Mouse (Mus musculus): ENCODE measurements around the gene Syce1. TPM values are rescaled to one million over a fixed set of nuclear protein-coding genes. Genes with fewer than 3 reads are reported as not detected.
"Not testable (repeated sequence)": the region's sequence is repeated elsewhere in the genome, so short reads cannot be mapped to it uniquely, and the experiment has no call there.

Syce1 gene
- polyA plus RNA-seq, 1 experiment from 2014 or later = not detected

DNA sequence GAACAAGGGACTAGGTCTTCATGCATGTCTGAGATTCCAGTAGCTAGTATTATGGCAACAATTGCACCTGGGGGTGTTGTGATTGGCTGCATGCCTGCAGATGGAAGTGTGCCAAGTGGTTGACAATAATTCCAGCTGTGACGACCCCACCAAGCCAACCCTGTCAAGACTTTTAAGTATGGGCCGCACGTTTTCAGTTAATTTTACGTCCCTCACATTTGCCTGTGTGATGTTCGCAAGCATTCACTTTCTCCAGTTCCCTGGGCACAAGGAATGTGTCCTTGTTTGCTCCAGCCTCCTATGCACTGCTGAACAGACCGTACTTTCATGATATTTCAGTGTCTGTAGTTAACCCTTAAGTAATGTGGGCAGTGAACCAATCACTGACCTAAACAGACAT lies 15.0 kb upstream of the Syce1 start:
- Histone ChIP-seq H3K4me3 (ENCODE audit: control insufficient read depth in 1 of 2, insufficient read depth in 1 of 2, low read depth in 1 of 2, low read length in 2 of 2) (no peak overlapping the region), H3K36me3 (ENCODE audit: control insufficient read depth, insufficient read depth, low read length) (no peaks in the 10 kb centered on the region), H3K4me1 (ENCODE audit: control insufficient read depth in 2 of 2, insufficient read depth in 2 of 2, low read length in 2 of 2) (no peaks in the 10 kb centered on the region), H3K4me2 (ENCODE audit: low read length) (no peak overlapping the region), H3K9me3 (ENCODE audit: control insufficient read depth, low read length) (no peaks in the 10 kb centered on the region), H3K9ac (ENCODE audit: low read length) (no peak overlapping the region), H3K27me3 (ENCODE audit: control insufficient read depth, insufficient read depth, low read length) (no peaks in the 10 kb centered on the region), H3K27ac (replicated peaks in 1 of 2; ENCODE audit: control insufficient read depth in 1 of 2, insufficient read depth in 1 of 2, low read depth in 2 of 2, low read length in 2 of 2) (no peak overlapping the region)
- 73% methylated on average over 6 of the region's 6 CpGs for WGBS
- no peak for ATAC-seq (ENCODE audit: insufficient number of reproducible peaks, insufficient read depth, low FRiP score, low read depth)

DNA sequence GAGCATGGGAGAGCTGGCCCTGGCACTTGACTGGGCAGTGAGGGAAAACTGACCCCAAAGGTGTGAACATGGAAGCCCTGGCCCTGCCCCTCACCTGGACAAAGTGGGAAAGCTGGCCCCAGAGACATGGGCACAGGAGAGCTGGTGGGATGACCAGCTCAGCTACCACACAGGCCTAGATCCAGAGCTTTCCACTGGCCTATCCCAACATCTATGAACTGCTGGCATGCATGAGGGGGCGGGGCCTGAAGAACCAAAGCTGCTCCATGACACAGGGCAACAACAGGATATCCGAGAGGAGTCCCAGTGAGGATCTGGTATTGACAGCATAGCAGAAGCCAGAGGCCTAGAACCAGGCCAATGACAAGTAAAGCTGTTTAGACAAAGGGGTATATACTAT lies 10.6 kb upstream of the Syce1 start:
- 64% methylated on average over 2 of the region's 2 CpGs for WGBS
- ATAC-seq (ENCODE audit: insufficient number of reproducible peaks, insufficient read depth, low FRiP score, low read depth) = no peak
- no peak overlapping the region for H3K4me3 ChIP-seq (ENCODE audit: control insufficient read depth in 1 of 2, insufficient read depth in 1 of 2, low read depth in 1 of 2, low read length in 2 of 2)

DNA sequence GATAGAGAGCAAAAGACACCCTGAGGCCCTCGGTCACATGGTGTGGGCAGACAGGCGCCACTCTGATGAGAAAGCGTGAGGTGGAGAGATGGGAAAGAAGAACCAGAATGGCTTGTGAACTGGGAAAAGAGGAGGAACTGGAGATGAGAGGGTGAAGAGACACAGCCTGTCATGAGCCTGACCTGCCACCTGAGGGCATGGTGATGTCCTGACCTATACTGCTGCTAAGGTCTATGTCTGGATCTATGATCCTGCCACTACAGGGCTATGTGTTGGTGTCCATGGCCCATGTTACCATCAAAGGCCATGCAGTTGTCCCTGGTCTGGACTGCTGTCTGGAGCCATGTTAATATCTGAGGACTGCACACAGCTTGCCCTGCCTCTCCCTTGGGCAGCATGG lies 10.0 kb upstream of the Syce1 start:
- H3K4me3 ChIP-seq (ENCODE audit: control insufficient read depth in 1 of 2, insufficient read depth in 1 of 2, low read depth in 1 of 2, low read length in 2 of 2) = no peak overlapping the region
- 76% methylated on average over 3 of the region's 3 CpGs for WGBS

More for the DNA sequence above, 10.6 kb upstream of the Syce1 start:
- Histone ChIP-seq H3K27me3 (ENCODE audit: control insufficient read depth, insufficient read depth, low read length) (no peaks in the 10 kb centered on the region), H3K9me3 (ENCODE audit: control insufficient read depth, low read length) (no peaks in the 10 kb centered on the region), H3K9ac (ENCODE audit: low read length) (no peak overlapping the region), H3K27ac (replicated peaks in 1 of 2; ENCODE audit: control insufficient read depth in 1 of 2, insufficient read depth in 1 of 2, low read depth in 2 of 2, low read length in 2 of 2) (no peak overlapping the region), H3K4me1 (ENCODE audit: control insufficient read depth in 2 of 2, insufficient read depth in 2 of 2, low read length in 2 of 2) (no peaks in the 10 kb centered on the region), H3K36me3 (ENCODE audit: control insufficient read depth, insufficient read depth, low read length) (no peaks in the 10 kb centered on the region), H3K4me2 (ENCODE audit: low read length) (no peak overlapping the region)

DNA sequence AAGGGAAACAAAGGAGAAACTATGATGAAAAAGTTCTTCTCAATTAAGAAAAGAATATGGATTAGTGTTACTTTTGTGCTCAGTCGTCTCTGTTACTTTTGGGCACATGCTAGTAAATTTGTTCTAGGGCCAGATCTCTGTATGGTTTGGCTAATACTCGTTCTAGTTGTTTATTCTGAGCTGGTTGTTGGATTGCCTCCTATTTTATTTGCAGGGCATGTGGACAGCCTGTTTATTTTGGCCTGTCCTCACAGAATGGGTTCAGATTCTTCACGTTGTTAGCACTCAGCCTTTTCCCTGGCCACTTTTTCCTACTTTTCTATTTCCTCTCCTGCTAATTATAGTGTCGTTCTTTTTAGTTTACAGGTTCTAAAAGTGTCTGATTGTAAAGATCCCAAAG lies 5.9 kb upstream of the Syce1 start:
- WGBS = 40% methylated on average over 4 of the region's 4 CpGs
- no peaks in the 10 kb centered on the region for H3K36me3 ChIP-seq (ENCODE audit: control insufficient read depth, insufficient read depth, low read length)
- ATAC-seq (ENCODE audit: insufficient number of reproducible peaks, insufficient read depth, low FRiP score, low read depth) = no peak

More for the DNA sequence above, 10.0 kb upstream of the Syce1 start:
- H3K36me3 ChIP-seq (ENCODE audit: control insufficient read depth, insufficient read depth, low read length) = no peaks in the 10 kb centered on the region
- no peak overlapping the region for H3K9ac ChIP-seq (ENCODE audit: low read length)
- no peak for ATAC-seq (ENCODE audit: insufficient number of reproducible peaks, insufficient read depth, low FRiP score, low read depth)
- H3K4me2 ChIP-seq (ENCODE audit: low read length) = no peak overlapping the region
- no peaks in the 10 kb centered on the region for H3K4me1 ChIP-seq (ENCODE audit: control insufficient read depth in 2 of 2, insufficient read depth in 2 of 2, low read length in 2 of 2)
- H3K9me3 ChIP-seq (ENCODE audit: control insufficient read depth, low read length) = no peaks in the 10 kb centered on the region
- no peak overlapping the region for H3K27ac ChIP-seq (replicated peaks in 1 of 2; ENCODE audit: control insufficient read depth in 1 of 2, insufficient read depth in 1 of 2, low read depth in 2 of 2, low read length in 2 of 2)
- no peaks in the 10 kb centered on the region for H3K27me3 ChIP-seq (ENCODE audit: control insufficient read depth, insufficient read depth, low read length)

DNA sequence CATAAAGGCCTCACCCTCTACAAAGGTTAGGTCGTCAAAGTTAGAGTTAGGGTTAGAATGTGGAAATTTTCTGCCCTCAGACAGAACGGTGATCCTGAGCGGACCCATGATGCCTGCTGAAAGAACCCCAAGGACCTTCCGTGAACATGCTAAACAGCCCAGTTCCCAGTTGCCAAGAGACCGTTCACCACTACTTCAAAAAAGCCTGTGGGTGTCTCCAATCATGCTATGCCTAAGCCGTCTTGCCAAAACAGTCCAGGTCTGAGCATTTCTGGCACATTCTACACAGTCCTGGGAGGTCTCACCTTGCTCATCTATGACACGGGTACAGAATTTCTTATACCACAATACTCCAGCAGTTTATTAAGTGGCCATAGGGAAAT lies 392 bp upstream of the Syce1 start:
- no peak overlapping the region for H3K9ac ChIP-seq (ENCODE audit: low read length)
- no peaks in the 10 kb centered on the region for H3K36me3 ChIP-seq (ENCODE audit: control insufficient read depth, insufficient read depth, low read length)
- 78% methylated on average over 7 of the region's 7 CpGs for WGBS
- ATAC-seq (ENCODE audit: insufficient number of reproducible peaks, insufficient read depth, low FRiP score, low read depth) = no peak
- no peaks in the 10 kb centered on the region for H3K9me3 ChIP-seq (ENCODE audit: control insufficient read depth, low read length)
- no peaks in the 10 kb centered on the region for H3K27me3 ChIP-seq (ENCODE audit: control insufficient read depth, insufficient read depth, low read length)
- no peaks in the 10 kb centered on the region for H3K4me1 ChIP-seq (ENCODE audit: control insufficient read depth in 2 of 2, insufficient read depth in 2 of 2, low read length in 2 of 2)
- no peak overlapping the region for H3K27ac ChIP-seq (replicated peaks in 1 of 2; ENCODE audit: control insufficient read depth in 1 of 2, insufficient read depth in 1 of 2, low read depth in 2 of 2, low read length in 2 of 2)
- H3K4me3 ChIP-seq (ENCODE audit: control insufficient read depth in 1 of 2, insufficient read depth in 1 of 2, low read depth in 1 of 2, low read length in 2 of 2) = no peak overlapping the region
- H3K4me2 ChIP-seq (ENCODE audit: low read length) = no peak overlapping the region

More for the DNA sequence above, 5.9 kb upstream of the Syce1 start:
- Histone ChIP-seq H3K9me3 (ENCODE audit: control insufficient read depth, low read length) (no peaks in the 10 kb centered on the region), H3K4me2 (ENCODE audit: low read length) (no peak overlapping the region), H3K4me1 (ENCODE audit: control insufficient read depth in 2 of 2, insufficient read depth in 2 of 2, low read length in 2 of 2) (no peaks in the 10 kb centered on the region), H3K9ac (ENCODE audit: low read length) (no peak overlapping the region), H3K27me3 (ENCODE audit: control insufficient read depth, insufficient read depth, low read length) (no peaks in the 10 kb centered on the region), H3K27ac (replicated peaks in 1 of 2; ENCODE audit: control insufficient read depth in 1 of 2, insufficient read depth in 1 of 2, low read depth in 2 of 2, low read length in 2 of 2) (no peak overlapping the region), H3K4me3 (ENCODE audit: control insufficient read depth in 1 of 2, insufficient read depth in 1 of 2, low read depth in 1 of 2, low read length in 2 of 2) (no peak overlapping the region)

DNA sequence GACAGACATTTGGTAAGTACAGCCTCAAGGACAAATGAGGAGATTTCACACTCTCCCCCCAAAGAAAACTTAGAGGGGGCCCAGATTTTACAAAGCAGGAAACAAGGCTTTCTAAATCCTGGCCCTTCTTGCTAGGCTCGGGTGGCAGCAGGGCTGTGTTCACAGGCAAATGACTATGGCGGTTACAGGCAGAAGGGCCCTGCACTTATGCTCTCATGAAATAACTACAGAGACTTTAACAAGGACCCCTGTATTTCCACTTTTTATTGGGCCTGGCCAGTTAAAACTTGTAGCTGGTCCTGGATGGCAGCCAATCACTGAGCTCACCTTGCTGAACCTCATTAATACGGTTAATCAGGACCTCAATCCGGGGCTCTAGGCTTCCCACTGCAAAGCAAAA lies 7.1 kb downstream of the Syce1 start:
- Histone ChIP-seq H3K27ac (replicated peaks in 1 of 2; ENCODE audit: control insufficient read depth in 1 of 2, insufficient read depth in 1 of 2, low read depth in 2 of 2, low read length in 2 of 2) (no peak overlapping the region), H3K36me3 (ENCODE audit: control insufficient read depth, insufficient read depth, low read length) (no peaks in the 10 kb centered on the region), H3K9ac (ENCODE audit: low read length) (no peak overlapping the region), H3K27me3 (ENCODE audit: control insufficient read depth, insufficient read depth, low read length) (no peaks in the 10 kb centered on the region), H3K4me1 (ENCODE audit: control insufficient read depth in 2 of 2, insufficient read depth in 2 of 2, low read length in 2 of 2) (no peaks in the 10 kb centered on the region), H3K9me3 (ENCODE audit: control insufficient read depth, low read length) (no peaks in the 10 kb centered on the region), H3K4me2 (ENCODE audit: low read length) (no peak overlapping the region), H3K4me3 (ENCODE audit: control insufficient read depth in 1 of 2, insufficient read depth in 1 of 2, low read depth in 1 of 2, low read length in 2 of 2) (no peak overlapping the region)
- 75% methylated on average over 4 of the region's 4 CpGs for WGBS
- ATAC-seq (ENCODE audit: insufficient number of reproducible peaks, insufficient read depth, low FRiP score, low read depth) = no peak

DNA sequence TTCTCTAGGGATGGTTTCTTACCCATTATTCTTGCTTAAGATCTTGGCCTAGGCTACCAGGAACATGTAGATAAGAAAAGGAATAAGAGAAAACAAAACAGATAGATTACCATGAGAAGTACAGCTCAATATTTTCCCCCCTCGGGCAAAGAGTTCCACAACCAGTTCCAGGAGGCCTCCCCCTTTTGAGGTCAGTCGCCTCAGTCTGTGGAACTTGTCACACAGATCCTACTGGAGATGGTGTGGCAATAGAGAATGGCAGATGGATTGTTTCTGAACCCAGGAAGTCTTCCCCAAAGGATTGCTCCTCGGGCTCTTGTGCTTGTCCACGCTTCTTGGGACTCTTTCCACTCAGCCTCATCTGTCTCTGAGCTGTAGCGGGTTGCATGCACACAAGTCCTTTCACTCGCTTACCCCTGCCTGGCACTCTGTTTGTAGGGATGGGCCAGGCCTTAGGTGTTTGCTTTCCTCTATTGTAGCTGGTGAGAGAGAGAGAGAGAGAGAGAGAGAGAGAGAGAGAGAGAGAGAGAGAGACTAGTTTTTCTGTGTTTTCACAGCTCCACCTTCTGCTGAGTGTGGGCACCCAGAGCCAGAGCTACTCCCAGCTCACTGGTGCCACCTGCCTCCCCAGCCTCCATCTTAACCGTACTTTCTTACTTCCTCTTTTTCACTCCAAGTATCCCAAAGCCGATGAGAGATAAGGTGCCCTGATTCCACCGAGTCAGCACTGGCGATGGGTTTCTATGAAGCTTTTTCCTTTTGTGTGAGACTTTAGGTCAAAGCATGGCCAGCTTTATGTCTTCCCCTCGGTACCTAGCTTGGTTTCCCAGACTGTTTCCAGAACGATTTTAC lies 21.5 kb downstream of the Syce1 start:
- no peaks in the 10 kb centered on the region for H3K36me3 ChIP-seq (ENCODE audit: control insufficient read depth, insufficient read depth, low read length)
- H3K4me3 ChIP-seq (ENCODE audit: control insufficient read depth in 1 of 2, insufficient read depth in 1 of 2, low read depth in 1 of 2, low read length in 2 of 2) = no peak overlapping the region
- H3K27me3 ChIP-seq (ENCODE audit: control insufficient read depth, insufficient read depth, low read length) = no peaks in the 10 kb centered on the region
- no peak overlapping the region for H3K9ac ChIP-seq (ENCODE audit: low read length)
- no peak overlapping the region for H3K27ac ChIP-seq (replicated peaks in 1 of 2; ENCODE audit: control insufficient read depth in 1 of 2, insufficient read depth in 1 of 2, low read depth in 2 of 2, low read length in 2 of 2)
- H3K4me2 ChIP-seq (ENCODE audit: low read length) = no peak overlapping the region
- 62% methylated on average over 12 of the region's 12 CpGs for WGBS
- H3K4me1 ChIP-seq (ENCODE audit: control insufficient read depth in 2 of 2, insufficient read depth in 2 of 2, low read length in 2 of 2) = no peaks in the 10 kb centered on the region
- H3K9me3 ChIP-seq (ENCODE audit: control insufficient read depth, low read length) = no peaks in the 10 kb centered on the region
- ATAC-seq (ENCODE audit: insufficient number of reproducible peaks, insufficient read depth, low FRiP score, low read depth) = no peak

DNA sequence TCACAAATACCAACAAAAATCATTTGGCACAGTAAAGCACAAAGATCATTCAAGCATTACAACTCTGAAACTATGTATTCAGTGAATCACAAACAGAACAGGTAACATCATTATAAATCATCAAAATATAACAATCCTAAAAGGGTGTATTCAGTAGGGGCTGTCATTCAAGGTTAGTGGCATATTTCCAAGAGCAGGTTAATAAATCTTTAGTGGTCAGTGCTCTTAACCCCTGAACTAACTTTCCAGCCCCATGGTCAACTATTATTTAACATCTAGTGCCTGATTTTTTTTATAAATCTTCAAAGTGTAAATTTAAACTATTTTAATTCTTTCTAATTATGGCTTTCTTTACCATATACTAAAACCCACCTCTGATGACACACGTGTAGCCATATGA lies 22.3 kb downstream of the Syce1 start:
- 57% methylated on average over 1 of the region's 1 CpGs for WGBS

More for the DNA sequence above, 22.3 kb downstream of the Syce1 start:
- not testable (repeated sequence) for ATAC-seq (ENCODE audit: insufficient number of reproducible peaks, insufficient read depth, low FRiP score, low read depth); H3K4me3 ChIP-seq (ENCODE audit: control insufficient read depth in 1 of 2, insufficient read depth in 1 of 2, low read depth in 1 of 2, low read length in 2 of 2); H3K4me1 ChIP-seq (ENCODE audit: control insufficient read depth in 2 of 2, insufficient read depth in 2 of 2, low read length in 2 of 2); H3K9ac ChIP-seq (ENCODE audit: low read length); H3K27ac ChIP-seq (replicated peaks in 1 of 2; ENCODE audit: control insufficient read depth in 1 of 2, insufficient read depth in 1 of 2, low read depth in 2 of 2, low read length in 2 of 2); H3K36me3 ChIP-seq (ENCODE audit: control insufficient read depth, insufficient read depth, low read length); H3K27me3 ChIP-seq (ENCODE audit: control insufficient read depth, insufficient read depth, low read length); H3K4me2 ChIP-seq (ENCODE audit: low read length); H3K9me3 ChIP-seq (ENCODE audit: control insufficient read depth, low read length)
